Mouse (Mus musculus) small intestine, adult 2 months (tissue): ENCODE data around the gene Ube2l3.

Source experiments
- CTCF ChIP-seq: fragments of 200-500 bp; IDR thresholded peaks from 2 replicates; pipeline ENCODE4 v1.5.1; 2012; ENCODE audit warnings: low read depth, mild to moderate bottlenecking, control low read depth, inconsistent platforms, low read length, moderate library complexity, mixed read lengths; ENCODE audit not compliant: insufficient replicate concordance, insufficient read length; ENCODE audit errors: extremely low read depth
- POLR2A ChIP-seq: fragments of 200-500 bp; IDR thresholded peaks from 2 replicates; pipeline ENCODE4 v1.6.1; 2012; ENCODE audit warnings: low read depth, mild to moderate bottlenecking, control low read depth, inconsistent platforms, low read length, moderate library complexity

- TF ChIP-seq CTCF (no peak), POLR2A (no peak)
These were observed 58.1 kb downstream of the Ube2l3 start, which contains the start of gene Ydjc for GRCm38 (mm10) chr16:17144339-17144738.
